Mouse (Mus musculus) neural tube, embryonic 12.5 days (tissue): Measurements from ENCODE around the gene Foxk1. TPM values are rescaled to one million over a fixed set of nuclear protein-coding genes. Genes with fewer than 3 reads are reported as not detected.

ENCODE experiments used
- ATAC-seq: fragments of 200-750 bp; cut with Nextera tagmentation; 2 replicates; pipeline ENCODE4 v1.8.0; 2017; ENCODE audit warnings: low read depth, mild to moderate bottlenecking, moderate TSS enrichment, moderate library complexity; ENCODE audit not compliant: low FRiP score
- H3K27ac ChIP-seq: fragments of 300-500 bp; sonication (generic); 2 replicates; pipeline ENCODE4 v1.5.1; 2016
- H3K27me3 ChIP-seq: fragments of 300-500 bp; sonication (generic); replicated peaks from 2 replicates; pipeline ENCODE4 v1.6.1; 2016; ENCODE audit warnings: mild to moderate bottlenecking
- H3K36me3 ChIP-seq: fragments of 300-500 bp; sonication (generic); 2 replicates; pipeline ENCODE4 v1.6.1; 2016; ENCODE audit warnings: mild to moderate bottlenecking
- H3K4me1 ChIP-seq: fragments of 300-500 bp; sonication (generic); 2 replicates; pipeline ENCODE4 v1.6.1; 2016
- H3K4me2 ChIP-seq: fragments of 300-500 bp; sonication (generic); replicated peaks from 2 replicates; pipeline ENCODE4 v1.6.1; 2016; ENCODE audit warnings: mild to moderate bottlenecking
- H3K4me3 ChIP-seq: fragments of 300-500 bp; sonication (generic); 2 replicates; pipeline ENCODE4 v1.5.1; 2016
- H3K9ac ChIP-seq: fragments of 300-500 bp; sonication (generic); 2 replicates; pipeline ENCODE4 v1.6.1; 2016; ENCODE audit warnings: mild to moderate bottlenecking
- H3K9me3 ChIP-seq: fragments of 300-500 bp; sonication (generic); 2 replicates; pipeline ENCODE4 v1.6.1; 2016; ENCODE audit warnings: mild to moderate bottlenecking
- WGBS: fragments of 180-500 bp; shearing (Covaris S2); methylation state at CpG from one replicate; pipeline ENCODE4 v1.1.7; 2016; 5-methylcytosine and 5-hydroxymethylcytosine counted together
- polyA plus RNA-seq: library from polyadenylated mRNA; unstranded; fragments of >200 nt; fragmentation: Nextera tagmentation; extraction: Ambion mirVana; gene quantifications from 2 replicates; pipeline ENCODE4 v1.2.1, GENCODE M21; 2016

Gene Foxk1
- polyA plus RNA-seq, 1 experiment from 2014 or later = 7.2 TPM

DNA sequence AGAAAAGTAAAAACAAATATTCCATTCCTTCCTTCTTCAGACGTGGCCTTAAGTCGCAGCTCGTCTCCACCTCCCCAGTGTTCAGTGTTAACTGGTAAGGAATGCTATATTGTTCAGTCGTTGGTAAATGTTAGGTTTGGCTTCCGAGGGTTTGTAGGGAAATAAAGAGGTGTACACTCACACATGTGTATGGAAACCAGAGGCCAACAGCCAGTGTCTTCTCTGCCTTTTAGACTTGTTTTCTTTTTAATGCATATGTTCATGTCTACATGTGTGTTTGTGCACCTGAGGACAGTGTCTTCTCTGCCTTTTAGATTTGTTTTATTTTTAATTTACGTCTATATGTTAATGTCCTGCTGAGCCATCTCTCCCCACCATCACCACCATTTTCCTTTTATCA is 29.1 kb upstream of the Foxk1 start:
- Histone ChIP-seq H3K9ac (no peak overlapping the region), H3K4me1 (peaks cover 30% of the 10 kb centered on the region), H3K27ac (peak overlapping the region; percentile 91), H3K9me3 (0 out of 2 replicates have a peak, but pooled peaks cover 4% of the 10 kb centered on the region), H3K4me2 (peak overlapping the region; percentile 12; the same call in 1 of the 2 replicates), H3K27me3 (no peaks in the 10 kb centered on the region), H3K4me3 (no peak overlapping the region), H3K36me3 (no peaks in the 10 kb centered on the region)
- 10% methylated on average over 6 of the region's 6 CpGs for WGBS
- no peak for ATAC-seq

DNA sequence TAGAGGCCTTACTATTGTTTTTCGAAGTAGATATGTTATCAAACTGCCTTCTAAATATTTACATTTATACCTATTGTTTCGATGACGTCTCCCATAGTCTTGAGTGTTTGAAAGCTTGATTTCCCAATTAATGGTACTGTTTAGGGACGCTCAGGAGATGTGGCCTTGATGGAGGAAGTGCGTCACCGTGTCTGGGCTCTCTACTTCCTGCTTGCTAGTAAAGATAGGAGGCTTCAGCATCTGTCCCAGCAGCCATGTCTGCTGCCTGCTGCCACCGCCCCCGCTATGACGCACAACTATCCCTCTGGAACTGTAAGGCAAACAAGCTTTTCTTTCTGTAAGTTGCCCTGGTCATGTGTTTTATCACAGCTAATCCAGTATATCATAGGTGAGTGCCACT is 27.0 kb upstream of the Foxk1 start:
- 0 out of 2 replicates have a peak, but pooled peaks cover 4% of the 10 kb centered on the region for H3K9me3 ChIP-seq
- 96% methylated on average over 9 of the region's 9 CpGs for WGBS
- H3K27ac ChIP-seq = no peak overlapping the region
- H3K4me3 ChIP-seq = no peak overlapping the region
- H3K4me1 ChIP-seq = peaks cover 21% of the 10 kb centered on the region
- ATAC-seq = no peak
- H3K27me3 ChIP-seq = no peaks in the 10 kb centered on the region
- H3K4me2 ChIP-seq = no peak overlapping the region
- no peak overlapping the region for H3K9ac ChIP-seq
- no peaks in the 10 kb centered on the region for H3K36me3 ChIP-seq

DNA sequence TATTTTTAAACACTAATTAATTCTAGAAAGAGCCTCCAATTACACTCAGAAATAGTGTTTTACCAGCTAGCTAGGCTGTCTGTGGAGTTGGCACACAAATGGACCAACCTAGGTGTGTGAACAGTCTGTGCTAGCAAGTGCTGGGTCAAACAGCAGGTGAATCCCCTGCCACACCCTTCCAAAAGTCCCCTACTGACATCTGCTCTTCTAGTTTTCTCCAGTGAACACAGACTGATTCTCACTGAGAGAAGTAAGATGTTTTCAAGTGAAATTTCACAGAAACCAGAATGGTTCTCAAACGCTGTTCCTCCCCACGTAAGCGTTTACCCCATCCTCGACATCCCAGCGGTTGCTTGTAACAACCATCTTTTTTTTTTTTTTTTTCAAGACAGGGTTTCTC is 25.7 kb upstream of the Foxk1 start:
- no peak overlapping the region for H3K4me2 ChIP-seq
- H3K27ac ChIP-seq = no peak overlapping the region
- 0 out of 2 replicates have a peak, but pooled peaks cover 4% of the 10 kb centered on the region for H3K9me3 ChIP-seq
- H3K27me3 ChIP-seq = no peaks in the 10 kb centered on the region
- ATAC-seq = no peak
- H3K4me1 ChIP-seq = peaks cover 17% of the 10 kb centered on the region
- no peaks in the 10 kb centered on the region for H3K36me3 ChIP-seq
- 96% methylated on average over 5 of the region's 5 CpGs for WGBS
- H3K4me3 ChIP-seq = no peak overlapping the region
- no peak overlapping the region for H3K9ac ChIP-seq

DNA sequence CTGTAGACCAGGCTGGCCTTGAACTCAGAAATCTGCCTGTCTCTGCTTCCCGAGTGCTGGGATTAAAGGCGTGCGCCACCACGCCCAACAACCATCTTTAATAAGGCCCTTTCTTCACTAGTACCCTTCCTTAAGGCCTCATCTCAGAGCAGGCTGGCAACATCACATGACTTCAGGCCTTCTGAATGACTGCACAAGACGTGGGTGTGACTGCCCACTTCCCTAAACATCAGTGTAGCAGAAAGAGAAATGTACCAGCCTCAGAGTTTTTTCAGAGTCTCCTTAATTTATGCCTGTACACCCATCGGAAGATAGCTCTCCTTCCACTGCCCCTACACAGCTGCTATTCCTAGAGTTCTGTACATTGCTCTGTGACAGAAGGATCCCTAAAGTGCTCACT is 25.2 kb upstream of the Foxk1 start:
- H3K9me3 ChIP-seq = 0 out of 2 replicates have a peak, but pooled peaks cover 4% of the 10 kb centered on the region
- no peak for ATAC-seq
- no peak overlapping the region for H3K27ac ChIP-seq
- H3K9ac ChIP-seq = no peak overlapping the region
- H3K4me2 ChIP-seq = no peak overlapping the region
- 92% methylated on average over 6 of the region's 6 CpGs for WGBS
- no peak overlapping the region for H3K4me3 ChIP-seq
- H3K36me3 ChIP-seq = no peaks in the 10 kb centered on the region
- H3K27me3 ChIP-seq = no peaks in the 10 kb centered on the region
- peaks cover 13% of the 10 kb centered on the region for H3K4me1 ChIP-seq

DNA sequence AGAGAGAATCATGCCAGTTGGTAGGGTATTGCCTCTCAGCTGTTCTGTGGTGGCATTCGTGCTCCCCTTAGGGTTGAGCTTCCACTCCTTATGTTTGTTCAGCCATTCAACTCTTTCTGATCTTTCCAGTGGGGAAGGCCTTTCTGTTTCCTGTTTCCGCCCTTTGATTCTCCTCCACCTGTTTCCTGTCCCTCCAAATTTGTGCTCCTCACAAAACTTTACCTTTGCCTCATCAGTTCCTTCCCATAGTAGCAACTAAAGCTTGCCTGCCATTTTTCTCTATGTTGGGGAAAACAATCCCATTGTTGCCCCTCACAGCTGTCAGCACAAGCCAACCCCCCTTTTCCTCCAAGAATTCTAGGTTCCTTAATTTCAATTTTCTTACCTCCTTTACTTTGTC is 23.2 kb upstream of the Foxk1 start:
- H3K4me2 ChIP-seq = no peak overlapping the region
- no peaks in the 10 kb centered on the region for H3K36me3 ChIP-seq
- WGBS = 86% methylated on average over 2 of the region's 2 CpGs
- no peak overlapping the region for H3K27ac ChIP-seq
- H3K9ac ChIP-seq = no peak overlapping the region
- no peak overlapping the region for H3K4me3 ChIP-seq
- no peaks in the 10 kb centered on the region for H3K27me3 ChIP-seq
- H3K9me3 ChIP-seq = 0 out of 2 replicates have a peak, but pooled peaks cover 4% of the 10 kb centered on the region
- no peak for ATAC-seq
- 0 out of 2 replicates have a peak, but pooled peaks cover 1% of the 10 kb centered on the region for H3K4me1 ChIP-seq

DNA sequence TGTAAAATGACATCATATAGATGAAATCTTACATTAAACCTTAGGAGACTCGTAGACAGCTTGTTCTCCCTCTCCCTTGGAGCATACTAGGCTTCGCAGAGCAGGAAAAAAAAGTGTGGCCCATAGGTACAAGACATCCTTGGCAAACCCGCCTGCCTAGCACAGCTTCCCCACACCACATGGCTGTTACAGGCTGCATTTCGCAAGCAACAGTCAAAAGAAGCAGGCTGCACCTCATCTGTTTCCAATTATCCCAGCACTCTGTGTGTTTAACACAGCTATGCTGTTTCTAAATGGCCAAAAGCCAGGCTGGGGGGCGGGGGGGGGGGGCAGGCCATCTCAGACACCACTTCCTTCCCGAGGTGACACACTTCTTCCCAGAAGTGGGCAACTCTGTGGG is 20.8 kb upstream of the Foxk1 start:
- Histone ChIP-seq H3K4me3 (no peak overlapping the region), H3K4me2 (no peak overlapping the region), H3K9me3 (no peaks in the 10 kb centered on the region), H3K9ac (no peak overlapping the region), H3K27ac (no peak overlapping the region), H3K27me3 (no peaks in the 10 kb centered on the region), H3K36me3 (no peaks in the 10 kb centered on the region), H3K4me1 (peaks cover 13% of the 10 kb centered on the region)
- 64% methylated on average over 6 of the region's 6 CpGs for WGBS
- ATAC-seq = no peak

DNA sequence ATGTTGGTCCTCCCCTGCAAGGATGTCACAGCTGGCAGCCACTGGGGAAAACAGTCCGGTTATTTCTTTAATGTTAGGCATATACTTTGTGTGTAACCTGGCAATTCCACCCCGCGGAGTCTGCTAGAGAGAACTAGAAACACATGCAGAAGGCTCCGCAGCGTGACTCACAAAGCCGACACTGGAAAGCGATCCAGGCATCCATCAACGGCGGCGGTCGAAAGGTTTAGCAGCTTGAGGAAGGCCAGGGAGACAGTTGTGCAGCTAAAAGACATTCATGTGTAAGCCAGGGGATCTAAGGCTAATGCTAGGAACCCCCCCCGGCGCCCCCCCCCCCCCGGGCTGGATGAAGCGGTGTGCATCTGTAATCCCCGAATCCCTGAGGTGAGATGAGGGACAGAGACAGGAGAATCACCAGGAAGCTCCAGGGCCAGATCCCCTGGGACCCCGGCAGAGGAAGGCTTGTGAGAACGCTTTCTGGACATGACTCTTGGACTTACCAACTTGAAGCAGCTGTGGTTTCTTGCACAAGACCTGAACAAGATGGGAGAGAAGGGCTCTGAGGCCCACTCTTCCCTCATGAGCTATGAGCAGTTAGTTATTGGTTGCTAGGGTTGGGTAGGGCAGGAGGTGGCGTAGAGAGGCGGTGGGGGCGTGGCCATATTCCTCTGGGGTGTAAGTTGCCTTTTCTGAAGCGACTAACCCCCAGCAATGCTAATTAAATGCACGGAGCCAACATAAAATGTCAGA is 16.2 kb upstream of the Foxk1 start:
- 34% methylated on average over 23 of the region's 23 CpGs for WGBS
- no peaks in the 10 kb centered on the region for H3K27me3 ChIP-seq
- H3K36me3 ChIP-seq = no peaks in the 10 kb centered on the region
- ATAC-seq = no peak
- H3K4me3 ChIP-seq = no peak overlapping the region
- H3K27ac ChIP-seq = no peak overlapping the region; the same call in 1 of the 2 replicates
- H3K9me3 ChIP-seq = no peaks in the 10 kb centered on the region
- H3K4me1 ChIP-seq = peaks cover 28% of the 10 kb centered on the region
- H3K4me2 ChIP-seq = peak overlapping the region; percentile 37
- 0 out of 2 replicates have a peak overlapping the region, but pooled peaks have one; percentile 0 for H3K9ac ChIP-seq

DNA sequence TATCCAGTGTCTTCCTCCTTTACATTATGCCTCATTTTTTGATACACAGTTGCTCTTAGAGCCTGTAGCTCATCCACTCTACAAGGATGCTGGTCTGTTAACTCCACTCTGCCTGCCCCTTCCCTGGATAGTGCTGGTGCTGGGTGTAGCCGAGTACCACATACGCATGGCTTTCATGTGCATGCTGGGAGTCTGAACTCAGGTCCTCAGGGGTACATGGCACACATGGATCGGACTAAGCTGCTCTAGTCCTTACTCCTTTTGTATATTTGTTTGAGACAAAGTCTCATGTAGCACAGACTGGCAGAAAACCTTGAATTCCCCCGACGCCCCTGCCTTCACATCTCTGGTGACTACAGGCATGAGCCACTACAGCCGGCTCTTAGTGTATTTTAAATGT is 15.0 kb upstream of the Foxk1 start:
- Histone ChIP-seq H3K27me3 (no peaks in the 10 kb centered on the region), H3K9me3 (no peaks in the 10 kb centered on the region), H3K36me3 (no peaks in the 10 kb centered on the region), H3K4me1 (peaks cover 28% of the 10 kb centered on the region), H3K27ac (0 out of 2 replicates have a peak overlapping the region, but pooled peaks have one; percentile 38), H3K9ac (no peak overlapping the region), H3K4me2 (peak overlapping the region; percentile 32; the same call in 1 of the 2 replicates), H3K4me3 (no peak overlapping the region)
- ATAC-seq = no peak
- 57% methylated on average over 6 of the region's 6 CpGs for WGBS

DNA sequence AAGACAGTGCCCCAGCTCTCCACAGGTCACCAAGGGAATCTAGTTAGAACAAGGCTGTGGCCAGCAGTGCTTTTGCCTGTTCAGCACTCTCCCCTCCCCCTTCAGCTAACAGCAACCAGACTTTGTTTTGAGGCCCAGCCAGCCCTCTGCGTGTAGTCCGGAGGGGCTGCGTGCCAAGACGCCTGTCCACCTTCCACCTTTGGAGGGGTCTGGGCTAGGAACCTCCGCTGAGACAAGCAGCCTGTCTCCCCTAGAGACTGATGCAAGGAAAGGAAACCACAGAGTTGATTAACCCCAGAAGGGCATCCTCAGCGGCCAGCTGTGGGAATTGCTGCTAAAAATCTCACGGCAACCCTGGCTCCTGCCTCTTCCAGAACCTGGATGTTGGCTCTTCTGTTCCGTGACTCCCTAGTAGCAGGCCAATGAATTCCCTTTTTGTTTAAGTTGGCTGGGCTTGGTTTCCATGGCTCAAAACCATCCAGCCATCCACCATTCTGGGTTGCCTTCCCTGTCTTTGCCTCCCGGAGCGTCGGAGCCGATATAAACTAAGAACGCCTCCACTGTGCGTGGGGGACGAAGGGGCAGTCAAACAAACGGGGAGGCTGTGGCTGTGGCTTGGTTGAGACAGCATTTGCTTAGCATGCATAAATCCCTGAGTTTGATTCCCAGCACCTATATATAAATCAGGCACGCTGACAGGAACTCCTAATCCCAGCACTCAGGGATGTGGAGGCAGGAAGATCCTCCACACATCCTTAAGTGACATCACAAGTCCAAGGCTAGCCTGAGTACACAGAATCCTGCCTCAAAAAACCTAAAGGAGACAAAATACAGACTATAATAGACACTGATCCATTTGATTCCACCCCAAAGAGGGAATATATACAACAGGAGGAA is 14.3 kb upstream of the Foxk1 start:
- peak overlapping the region; percentile 32 for H3K4me2 ChIP-seq
- WGBS = 43% methylated on average over 17 of the region's 17 CpGs
- no peaks in the 10 kb centered on the region for H3K36me3 ChIP-seq

DNA sequence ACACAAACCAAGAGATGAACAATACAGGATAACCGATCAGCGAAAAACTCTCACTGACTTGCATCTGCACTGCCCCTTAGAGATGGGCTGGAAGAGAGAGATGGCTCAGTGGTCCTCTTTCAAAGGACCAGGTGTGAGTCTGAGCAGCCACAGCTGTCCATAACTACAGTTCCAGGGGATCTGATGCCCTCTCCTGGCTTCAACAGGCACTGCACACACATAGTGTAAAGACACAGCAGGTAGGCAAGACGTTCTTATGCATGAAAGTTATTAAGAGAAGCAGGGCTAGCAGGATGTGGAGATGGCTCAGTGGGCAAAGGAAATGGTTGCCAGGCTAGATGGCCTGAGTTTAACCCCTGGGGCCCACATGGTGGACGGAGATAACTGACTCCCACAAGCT is 13.6 kb upstream of the Foxk1 start:
- peaks cover 36% of the 10 kb centered on the region for H3K4me1 ChIP-seq

More for the DNA sequence above, 14.3 kb upstream of the Foxk1 start:
- Histone ChIP-seq H3K27me3 (no peaks in the 10 kb centered on the region), H3K27ac (0 out of 2 replicates have a peak overlapping the region, but pooled peaks have one; percentile 38), H3K9ac (no peak overlapping the region), H3K4me3 (no peak overlapping the region), H3K4me1 (peaks cover 33% of the 10 kb centered on the region), H3K9me3 (no peaks in the 10 kb centered on the region)
- ATAC-seq = peak; percentile 63

DNA sequence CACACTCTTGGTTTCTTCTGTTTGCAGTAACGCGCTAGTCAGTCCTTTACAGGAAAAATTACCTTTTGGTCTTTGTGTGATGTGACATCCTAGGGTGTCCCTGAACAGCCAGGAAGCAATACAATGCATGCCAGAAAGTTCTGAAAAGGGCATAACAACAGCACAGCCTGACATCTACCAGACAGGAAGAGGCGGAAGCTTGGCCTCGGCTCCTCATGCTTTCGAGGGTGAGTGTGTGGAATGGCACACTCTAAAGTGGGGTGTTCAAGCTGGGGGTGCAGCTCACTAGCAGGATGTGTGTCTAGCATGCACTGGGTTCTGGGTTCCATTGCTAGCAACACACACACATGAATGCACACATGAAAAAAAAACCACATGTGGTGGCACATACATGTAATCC is 9.6 kb upstream of the Foxk1 start:
- H3K4me2 ChIP-seq = no peak overlapping the region
- WGBS = 58% methylated on average over 5 of the region's 5 CpGs
- ATAC-seq = no peak
- H3K27me3 ChIP-seq = no peaks in the 10 kb centered on the region
- peaks cover 21% of the 10 kb centered on the region for H3K4me1 ChIP-seq
- no peaks in the 10 kb centered on the region for H3K9me3 ChIP-seq
- H3K27ac ChIP-seq = no peak overlapping the region
- no peaks in the 10 kb centered on the region for H3K36me3 ChIP-seq
- no peak overlapping the region for H3K4me3 ChIP-seq
- no peak overlapping the region for H3K9ac ChIP-seq

More for the DNA sequence above, 13.6 kb upstream of the Foxk1 start:
- no peaks in the 10 kb centered on the region for H3K36me3 ChIP-seq
- no peaks in the 10 kb centered on the region for H3K9me3 ChIP-seq
- no peak overlapping the region for H3K4me3 ChIP-seq
- WGBS = 77% methylated on average over 4 of the region's 4 CpGs
- H3K27me3 ChIP-seq = no peaks in the 10 kb centered on the region
- H3K9ac ChIP-seq = no peak overlapping the region
- no peak overlapping the region for H3K4me2 ChIP-seq
- ATAC-seq = no peak
- H3K27ac ChIP-seq = no peak overlapping the region

DNA sequence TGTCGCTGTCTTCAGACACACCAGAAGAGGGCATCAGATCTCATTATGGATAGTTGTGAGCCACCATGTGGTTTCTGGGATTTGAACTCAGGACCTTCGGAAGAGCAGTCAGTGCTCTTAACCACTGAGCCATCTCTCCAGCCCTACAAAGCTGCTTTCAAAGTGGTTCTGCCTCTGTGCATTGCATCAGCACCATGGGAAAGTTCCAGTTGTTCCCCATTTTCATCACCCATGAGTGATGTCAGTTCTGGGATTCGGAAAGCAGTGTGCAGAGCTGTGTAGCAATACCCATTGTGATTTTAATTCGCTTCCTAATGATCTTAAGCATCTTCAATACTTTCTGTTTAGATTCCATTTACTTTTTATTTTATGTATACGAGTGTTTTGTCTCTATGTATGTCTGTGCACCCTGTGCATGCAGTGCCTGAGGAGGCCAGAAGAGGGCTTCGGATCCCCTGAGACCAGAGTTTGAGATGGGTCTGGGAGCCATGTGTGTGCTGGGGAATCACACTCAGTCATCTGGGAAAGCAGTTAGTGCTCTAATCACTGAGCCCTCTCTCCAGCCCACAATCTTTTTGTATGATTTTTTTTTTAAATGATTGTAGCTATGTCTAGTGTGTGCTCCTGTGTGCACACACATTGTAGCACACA is 6.6 kb upstream of the Foxk1 start:
- H3K4me1 ChIP-seq = peaks cover 16% of the 10 kb centered on the region; the same call in 1 of the 2 replicates
- H3K9ac ChIP-seq = no peak overlapping the region
- H3K36me3 ChIP-seq = no peaks in the 10 kb centered on the region
- H3K9me3 ChIP-seq = no peaks in the 10 kb centered on the region
- no peak overlapping the region for H3K4me2 ChIP-seq
- no peaks in the 10 kb centered on the region for H3K27me3 ChIP-seq
- no peak overlapping the region for H3K4me3 ChIP-seq
- no peak for ATAC-seq
- H3K27ac ChIP-seq = no peak overlapping the region
- WGBS = 93% methylated on average over 6 of the region's 6 CpGs
